Mouse (Mus musculus) olfactory bulb, adult 2 months (tissue): ENCODE results near the gene Mob3b. TPM values are rescaled to one million over a fixed set of nuclear protein-coding genes. Genes with fewer than 3 reads are reported as not detected.
A peak's percentile ranks its signal among the peaks of the same experiment; 100 is the strongest.

Experiments used
- H3K27ac ChIP-seq: fragments of 200-500 bp; 2 replicates; pipeline ENCODE4 v1.5.1; 2012; ENCODE audit warnings: low read depth, low read length; ENCODE audit not compliant: insufficient read depth
- H3K4me1 ChIP-seq: fragments of 200-500 bp; 2 replicates; pipeline ENCODE4 v1.6.1; 2012; ENCODE audit warnings: low read length; ENCODE audit not compliant: control insufficient read depth, insufficient read depth
- H3K4me3 ChIP-seq: fragments of 200-500 bp; 2 replicates; pipeline ENCODE4 v1.5.1; 2012; ENCODE audit warnings: mild to moderate bottlenecking, low read depth, low read length, moderate library complexity; ENCODE audit not compliant: insufficient read depth
- CTCF ChIP-seq: fragments of 200-500 bp; IDR thresholded peaks from 2 replicates; pipeline ENCODE4 v1.5.1; 2012; ENCODE audit warnings: low read depth, mild to moderate bottlenecking, low read length, moderate library complexity; ENCODE audit not compliant: insufficient read depth
- POLR2A ChIP-seq: fragments of 200-500 bp; IDR thresholded peaks from 2 replicates; pipeline ENCODE4 v1.6.1; 2012; ENCODE audit warnings: mild to moderate bottlenecking, low read depth, low read length, moderate library complexity; ENCODE audit not compliant: insufficient read depth
- WGBS: fragments of 180-500 bp; shearing (Covaris S2); methylation state at CpG from one replicate; pipeline ENCODE4 v1.1.7; 2018; 5-methylcytosine and 5-hydroxymethylcytosine counted together
- polyA plus RNA-seq: library from polyadenylated mRNA; stranded (reverse); fragments of >200 nt; gene quantifications from 2 replicates; pipeline ENCODE4 v1.2.4, GENCODE M21; 2012; ENCODE audit warnings: low replicate concordance; ENCODE audit not compliant: missing spikeins, insufficient read depth, insufficient read length

The Mob3b gene
- polyA plus RNA-seq, 1 experiment = not detected

- TF ChIP-seq CTCF = no peak
- no peak for TF ChIP-seq POLR2A
- Histone ChIP-seq H3K27ac (no peak overlapping the region), H3K4me1 (peaks cover 8% of the 10 kb centered on the region), H3K4me3 (no peak overlapping the region)
- 69% methylated on average over 11 of the region's 11 CpGs for WGBS
These were observed 150.6 kb downstream of the Mob3b start for GRCm38 (mm10) chr4:35006541-35007260.

GRCm38 (mm10) chr4:35006056-35006455 is 151.2 kb downstream of the Mob3b start:
- H3K4me1 ChIP-seq = peaks cover 8% of the 10 kb centered on the region
- TF ChIP-seq CTCF (no peak), POLR2A (no peak)
- WGBS = 46% methylated on average over 6 of the region's 6 CpGs
- no peak overlapping the region for H3K4me3 ChIP-seq
- peak overlapping the region; percentile 63 for H3K27ac ChIP-seq

DNA sequence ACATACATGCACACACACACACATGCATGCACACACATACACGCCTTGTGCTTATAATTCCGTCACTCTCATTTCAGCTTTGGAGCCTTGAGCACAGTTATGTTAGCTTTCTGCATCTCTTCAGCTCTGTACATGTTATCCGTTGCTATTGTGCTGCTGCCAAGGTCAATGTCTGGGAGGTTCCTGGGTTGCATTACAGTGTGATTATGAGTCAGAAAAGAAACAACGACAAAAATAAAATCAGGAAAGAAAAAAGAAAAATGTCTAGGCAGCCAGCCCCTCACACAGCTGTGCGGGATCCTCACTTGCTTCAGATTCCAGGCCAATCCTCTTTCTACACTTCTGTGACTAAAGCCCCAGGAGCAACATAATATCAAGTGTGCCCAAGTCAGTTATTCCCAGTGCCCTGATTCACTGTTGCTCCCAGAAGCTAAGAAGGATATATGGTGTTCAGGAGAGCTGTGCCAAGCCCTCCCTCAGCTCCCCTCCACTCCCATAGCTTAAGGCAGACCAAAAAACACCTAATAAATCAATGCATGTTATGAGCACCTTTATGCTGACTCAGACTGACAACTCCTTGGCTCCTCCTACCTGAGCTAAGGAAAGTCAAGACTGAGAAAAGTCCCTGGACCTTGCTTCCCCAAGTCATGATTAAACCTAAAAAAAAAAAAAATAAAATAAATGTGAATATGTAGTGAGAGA is 152.1 kb downstream of the Mob3b start:
- 26% methylated on average over 5 of the region's 5 CpGs for WGBS
- TF ChIP-seq CTCF (no peak), POLR2A (no peak)
- H3K4me1 ChIP-seq = peaks cover 8% of the 10 kb centered on the region
- peak overlapping the region; percentile 85 for H3K27ac ChIP-seq
- no peak overlapping the region for H3K4me3 ChIP-seq

DNA sequence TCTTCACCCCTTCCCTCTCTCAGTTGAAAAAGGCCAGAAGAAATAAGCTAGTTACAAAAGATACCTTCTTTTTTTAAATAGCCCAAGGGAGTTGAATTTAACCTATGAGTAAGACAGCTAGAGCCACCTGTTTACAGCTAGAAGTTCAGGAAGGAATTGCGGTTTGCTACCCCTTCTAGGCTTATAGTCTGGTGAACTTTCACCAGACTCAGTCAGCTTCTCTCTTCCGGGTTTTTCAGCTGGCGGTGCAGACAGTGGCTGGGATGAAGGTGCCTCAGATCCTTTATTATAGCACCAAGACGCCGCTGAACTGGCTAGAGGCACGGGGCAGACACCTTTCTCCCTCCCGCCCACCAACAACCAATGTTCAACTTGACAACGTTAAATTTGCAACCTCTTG is 152.8 kb downstream of the Mob3b start:
- Histone ChIP-seq H3K4me3 (no peak overlapping the region), H3K27ac (peak overlapping the region; percentile 85), H3K4me1 (peaks cover 8% of the 10 kb centered on the region)
- no peak for TF ChIP-seq CTCF
- no peak for TF ChIP-seq POLR2A
- 70% methylated on average over 8 of the region's 8 CpGs for WGBS

- H3K4me3 ChIP-seq = no peak overlapping the region
- H3K4me1 ChIP-seq = peaks cover 8% of the 10 kb centered on the region
- 94% methylated on average over 8 of the region's 8 CpGs for WGBS
- no peak overlapping the region for H3K27ac ChIP-seq
- TF ChIP-seq POLR2A (no peak), CTCF (no peak)
These were observed 153.5 kb downstream of the Mob3b start for GRCm38 (mm10) chr4:35003550-35004326.

GRCm38 (mm10) chr4:34996616-34997015 is 160.7 kb downstream of the Mob3b start:
- Histone ChIP-seq H3K4me1 (peaks cover 15% of the 10 kb centered on the region), H3K27ac (no peak overlapping the region), H3K4me3 (no peak overlapping the region)
- TF ChIP-seq POLR2A (no peak), CTCF (no peak)
- WGBS = 91% methylated on average over 7 of the region's 7 CpGs

GRCm38 (mm10) chr4:34993639-34993975 is 163.7 kb downstream of the Mob3b start:
- WGBS = 11% methylated on average over 6 of the region's 6 CpGs
- peaks cover 19% of the 10 kb centered on the region for H3K4me1 ChIP-seq
- H3K27ac ChIP-seq = peak overlapping the region; percentile 59
- TF ChIP-seq POLR2A (no peak), CTCF (no peak)
- no peak overlapping the region for H3K4me3 ChIP-seq

DNA sequence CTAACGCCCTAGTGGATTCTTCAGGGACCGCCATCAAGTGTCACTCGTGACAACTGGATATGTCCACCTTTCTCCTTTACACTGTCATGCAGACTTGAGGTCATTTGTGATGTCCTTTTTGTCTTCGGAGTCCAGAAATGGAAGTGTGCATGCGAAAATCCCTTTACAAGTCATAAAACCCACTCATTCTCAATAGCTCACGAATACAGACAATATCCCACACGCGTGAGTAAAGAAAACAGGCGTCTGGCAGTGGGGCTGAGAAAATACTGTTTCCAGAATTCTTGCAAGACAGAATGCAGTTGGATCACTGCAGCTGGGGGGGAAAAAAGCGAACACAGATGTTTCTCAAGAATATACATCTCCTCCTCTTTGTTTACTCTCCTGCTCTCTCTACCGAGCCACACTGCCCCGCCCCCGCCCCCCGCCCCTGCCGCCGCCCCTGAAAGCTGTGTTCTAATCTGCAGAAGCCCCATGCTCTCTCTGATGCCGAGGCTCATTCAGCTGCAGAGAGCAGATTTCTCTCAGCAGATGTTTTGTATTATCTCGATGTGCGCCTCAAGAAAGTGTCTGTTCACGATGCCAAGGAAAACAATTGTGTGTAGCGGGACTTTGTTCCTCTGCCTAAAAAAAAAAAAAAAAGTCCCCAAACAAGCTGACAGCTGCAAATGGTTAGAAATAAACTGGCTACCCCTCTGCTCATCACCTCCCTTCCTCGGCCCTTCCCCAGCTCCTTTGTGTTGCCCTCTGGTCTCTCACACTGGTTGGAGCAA is 164.2 kb downstream of the Mob3b start:
- 13% methylated on average over 22 of the region's 22 CpGs for WGBS
- TF ChIP-seq POLR2A (no peak), CTCF (no peak)

More for the DNA sequence above, 164.2 kb downstream of the Mob3b start:
- no peak overlapping the region for H3K4me3 ChIP-seq
- H3K27ac ChIP-seq = peak overlapping the region; percentile 94
- peaks cover 19% of the 10 kb centered on the region for H3K4me1 ChIP-seq
